Mouse (Mus musculus) heart, postnatal 10 days (tissue): ENCODE data around the gene Zfp955a. TPM values are rescaled to one million over a fixed set of nuclear protein-coding genes. Genes with fewer than 3 reads are reported as not detected.
"Not testable (repeated sequence)": the region's sequence is repeated elsewhere in the genome, so short reads cannot be mapped to it uniquely, and the experiment has no call there.

Experiments
- DNase-seq, 2 experiments: peaks; one replicate each; pipeline ENCODE4 v3.0.0; 2021
- intact Hi-C: fragments of 180-260 bp; cut with DNase I; formaldehyde crosslinking; loops from one replicate; pipeline ENCODE4 v1.15.1; 2025
- total RNA-seq, 2 experiments: library from RNA; stranded (reverse); gene quantifications; 2 replicates each; pipeline ENCODE4 v1.2.3; 2021

The Zfp955a gene
- total RNA-seq = 10 to 100 TPM; 11.5 to 12.1 TPM

- DNase-seq, intact Hi-C loops: not testable (repeated sequence)
Measured at GRCm38 (mm10) chr17:33254530-33255318, at the start of gene Zfp955a. TSS of gene Zfp955a (minus strand) at chr17:33255145.

GRCm38 (mm10) chr17:33289876-33290149, 34.9 kb upstream of the Zfp955a start:
- DNase-seq, intact Hi-C loops: not testable (repeated sequence)

- intact Hi-C loops, DNase-seq: not testable (repeated sequence)
Measured at GRCm38 (mm10) chr17:33289039-33289875, 34.3 kb upstream of the Zfp955a start, which contains the start of gene Zfp955b. TSS of gene Zfp955b (plus strand) at chr17:33289544.

GRCm38 (mm10) chr17:33268907-33269306, 14.0 kb upstream of the Zfp955a start:
- intact Hi-C loops = loop anchor here (10.0 kb wide), 1 partner anchor 56 kb away; no protein-coding TSS in a partner anchor
- no peak for DNase-seq

- intact Hi-C loops = loop anchor here (10.0 kb wide), 1 partner anchor 60 kb away; no protein-coding TSS in a partner anchor
Measured at GRCm38 (mm10) chr17:33264376-33264775, 9.4 kb upstream of the Zfp955a start, which contains the start of gene Olfr63. TSS of gene Olfr63 (plus strand) at chr17:33264676.

GRCm38 (mm10) chr17:33255319-33255657, 343 bp upstream of the Zfp955a start:
- intact Hi-C loops, DNase-seq: not testable (repeated sequence)

More at GRCm38 (mm10) chr17:33264376-33264775, 9.4 kb upstream of the Zfp955a start, which contains the start of gene Olfr63:
- DNase-seq = no peak

- DNase-seq, intact Hi-C loops: not testable (repeated sequence)
Measured at GRCm38 (mm10) chr17:33236646-33237045, 18.3 kb downstream of the Zfp955a start.

GRCm38 (mm10) chr17:33221590-33221989, 33.4 kb downstream of the Zfp955a start, which contains the start of gene Olfr1564:
TSS of gene Olfr1564 (minus strand) at chr17:33221690.
- intact Hi-C loops = no loop called here
- no peak for DNase-seq

- intact Hi-C loops, DNase-seq: not testable (repeated sequence)
Measured at GRCm38 (mm10) chr17:33191002-33191401, 63.9 kb downstream of the Zfp955a start, which contains the start of gene Olfr239. TSS of gene Olfr239 (plus strand) at chr17:33191302.

Other genes with a start within 250 kb of the Zfp955a start
- 1 to 10 TPM; 6.2 to 6.4 TPM for gene Zfp763, start 221.7 kb downstream of the Zfp955a start, total RNA-seq
- gene 4921501E09Rik, start 187.1 kb downstream of the Zfp955a start, total RNA-seq = not detected
- 1 to 10 TPM; 5.8 to 8.2 TPM for gene Zfp563, start 165.8 kb downstream of the Zfp955a start, total RNA-seq
- not detected for gene Morc2b, start 115.5 kb downstream of the Zfp955a start, total RNA-seq
- not detected for gene Olfr55, start 86.7 kb downstream of the Zfp955a start, total RNA-seq
- not detected for gene Olfr239, start 63.8 kb downstream of the Zfp955a start, total RNA-seq
- under 1 TPM; 0.12 to 0.19 TPM for gene Olfr1564, start 33.5 kb downstream of the Zfp955a start, total RNA-seq
- gene Olfr63, start 9.5 kb upstream of the Zfp955a start, total RNA-seq = not detected
- 10 to 100 TPM; 14.4 to 15.5 TPM for gene Zfp955b, start 34.4 kb upstream of the Zfp955a start, total RNA-seq
- 10 to 100 TPM in 1 of 2 experiments, 1 to 10 TPM in 1; 7.6 to 10.0 TPM for gene Zfp81, start 103.7 kb upstream of the Zfp955a start, total RNA-seq
- 1 to 10 TPM; 6.6 to 6.8 TPM for gene Zfp101, start 139.5 kb upstream of the Zfp955a start, total RNA-seq
- gene Actl9, start 177.8 kb upstream of the Zfp955a start, total RNA-seq = not detected